Mouse (Mus musculus): ENCODE results near the gene Rimklb. TPM values are rescaled to one million over a fixed set of nuclear protein-coding genes. Genes with fewer than 3 reads are reported as not detected.
A peak's percentile ranks its signal among the peaks of the same experiment; 100 is the strongest.
"Not testable (repeated sequence)": the region's sequence is repeated elsewhere in the genome, so short reads cannot be mapped to it uniquely, and the experiment has no call there.

Gene Rimklb
- polyA plus RNA-seq, 1 experiment from 2014 or later: 21.6 TPM

DNA sequence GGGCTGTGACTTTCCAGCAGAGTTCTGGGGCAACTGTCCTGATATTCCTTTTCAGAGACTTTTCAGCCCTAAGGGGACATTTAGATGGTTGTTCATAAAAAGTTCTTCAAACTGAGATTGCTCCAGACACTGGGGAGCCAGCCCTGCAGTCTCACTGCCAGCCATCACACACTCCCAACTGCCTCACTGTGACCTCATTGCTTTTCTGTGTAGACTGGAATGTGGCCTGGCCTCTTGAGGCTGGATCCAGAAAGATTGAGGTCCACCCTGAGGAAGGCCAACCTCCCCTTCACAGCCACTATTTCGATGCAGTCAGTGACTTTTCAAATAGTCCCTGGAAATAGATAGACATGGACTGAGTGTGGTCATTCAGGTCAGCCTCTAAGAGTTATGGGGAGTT, 19.1 kb upstream of the Rimklb start:
- no peak for ATAC-seq (ENCODE audit: insufficient read depth)
- no peak for TF ChIP-seq CTCF (IDR thresholded peaks at IDR 0.05; ENCODE audit: low read depth)
- H3K27ac ChIP-seq (ENCODE audit: low read depth): no peak overlapping the region
- H3K27me3 ChIP-seq (ENCODE audit: insufficient read depth, low read length): no peaks in the 10 kb centered on the region
- no peak overlapping the region for H3K4me3 ChIP-seq (ENCODE audit: low read depth, low read length)
- no peaks in the 10 kb centered on the region for H3K4me1 ChIP-seq (ENCODE audit: insufficient read depth)
- peak; percentile 11 for DNase-seq
- no peak overlapping the region for H3K9ac ChIP-seq
- H3K36me3 ChIP-seq (ENCODE audit: insufficient read depth): no peaks in the 10 kb centered on the region
- 58% methylated on average over 1 of the region's 1 CpGs for WGBS
- H3K4me2 ChIP-seq: no peak overlapping the region
- H3K9me3 ChIP-seq (ENCODE audit: low read depth, low read length): no peaks in the 10 kb centered on the region

GRCm38 (mm10) chr6:122515762-122516161, 17.2 kb upstream of the Rimklb start:
- H3K4me3 ChIP-seq (ENCODE audit: low read depth, low read length); H3K4me1 ChIP-seq (ENCODE audit: insufficient read depth); H3K27me3 ChIP-seq (ENCODE audit: insufficient read depth, low read length); H3K4me2 ChIP-seq; H3K9ac ChIP-seq; DNase-seq; ATAC-seq (ENCODE audit: insufficient read depth); H3K9me3 ChIP-seq (ENCODE audit: low read depth, low read length); H3K27ac ChIP-seq (ENCODE audit: low read depth); H3K36me3 ChIP-seq (ENCODE audit: insufficient read depth): not testable (repeated sequence)
- WGBS: 93% methylated on average over 2 of the region's 2 CpGs

DNA sequence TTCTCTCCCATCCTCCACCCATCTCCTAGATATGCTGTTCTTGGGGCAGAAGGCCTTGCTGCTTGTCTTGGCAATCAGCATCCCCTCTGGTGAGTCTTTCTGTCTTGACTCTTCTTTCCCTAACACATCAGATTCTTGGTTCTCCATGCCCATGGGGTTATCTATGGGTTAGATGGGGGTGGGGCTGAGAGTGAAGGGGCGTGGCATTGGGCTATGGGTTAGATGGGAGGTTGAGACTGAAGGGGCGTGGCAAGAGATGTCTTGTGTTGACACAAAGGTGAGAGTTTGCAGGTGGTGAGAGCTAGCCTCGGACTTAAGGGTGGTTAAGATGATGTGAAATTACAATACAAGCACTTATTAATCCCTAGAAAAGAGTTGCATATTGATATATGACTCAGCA, 15.8 kb upstream of the Rimklb start:
- ATAC-seq (ENCODE audit: insufficient read depth): no peak
- Histone ChIP-seq H3K9ac (no peak overlapping the region), H3K4me1 (ENCODE audit: insufficient read depth) (no peaks in the 10 kb centered on the region), H3K36me3 (ENCODE audit: insufficient read depth) (no peaks in the 10 kb centered on the region), H3K4me3 (ENCODE audit: low read depth, low read length) (no peak overlapping the region), H3K4me2 (no peak overlapping the region), H3K27me3 (ENCODE audit: insufficient read depth, low read length) (no peaks in the 10 kb centered on the region), H3K9me3 (ENCODE audit: low read depth, low read length) (no peaks in the 10 kb centered on the region), H3K27ac (ENCODE audit: low read depth) (no peak overlapping the region)
- no peak for DNase-seq
- no peak for TF ChIP-seq CTCF (IDR thresholded peaks at IDR 0.05; ENCODE audit: low read depth)
- WGBS: 66% methylated on average over 3 of the region's 3 CpGs

DNA sequence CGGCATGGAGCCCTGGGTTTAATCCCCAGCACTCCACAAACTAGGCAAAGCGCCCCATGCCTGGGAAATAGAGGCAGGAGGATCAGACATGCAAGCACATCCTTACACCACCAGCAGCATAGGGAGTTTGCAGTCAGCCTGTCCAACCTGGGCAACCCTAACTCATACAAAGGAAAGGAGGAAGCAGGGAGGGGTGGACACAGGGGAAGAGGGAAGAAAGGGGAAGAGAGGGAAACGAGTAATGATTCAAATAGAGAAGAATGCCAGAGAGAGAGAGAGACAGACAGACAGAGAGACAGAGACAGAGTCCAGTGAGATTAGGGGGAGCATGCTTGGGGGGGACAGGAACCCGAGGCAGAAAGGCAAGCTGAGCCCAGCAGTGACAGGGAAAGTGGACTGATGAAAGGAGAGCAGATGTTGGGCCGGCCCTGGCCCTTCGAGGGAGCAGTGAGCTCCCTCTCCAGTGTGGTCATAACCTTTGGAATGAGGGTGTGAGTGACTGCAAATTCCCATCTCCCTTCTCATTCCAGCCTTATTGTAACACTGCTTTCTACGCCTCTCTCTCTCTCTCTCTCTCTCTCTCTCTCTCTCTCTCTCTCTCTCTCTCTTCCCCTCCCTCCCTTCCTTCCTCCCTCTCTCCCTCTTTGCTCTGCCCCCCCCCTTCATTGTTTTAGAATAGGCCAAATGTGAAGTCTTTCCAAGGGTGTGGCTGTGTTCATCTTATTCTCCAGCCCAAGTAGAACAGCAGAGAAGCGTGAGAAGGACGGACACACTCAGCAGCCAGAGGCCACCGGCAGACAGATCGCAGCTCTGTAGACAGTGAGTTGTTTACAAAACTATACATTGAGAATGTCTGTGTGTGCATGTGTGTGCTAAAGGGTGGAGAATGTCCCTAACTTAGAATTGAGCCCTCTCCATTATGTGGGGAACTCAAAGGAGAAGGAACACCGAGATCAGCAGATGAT, 14.6 kb upstream of the Rimklb start:
- Histone ChIP-seq H3K4me3 (ENCODE audit: low read depth, low read length) (no peak overlapping the region), H3K4me2 (no peak overlapping the region), H3K4me1 (ENCODE audit: insufficient read depth) (no peaks in the 10 kb centered on the region), H3K36me3 (ENCODE audit: insufficient read depth) (no peaks in the 10 kb centered on the region), H3K27ac (ENCODE audit: low read depth) (no peak overlapping the region), H3K9me3 (ENCODE audit: low read depth, low read length) (no peaks in the 10 kb centered on the region), H3K9ac (no peak overlapping the region), H3K27me3 (ENCODE audit: insufficient read depth, low read length) (no peaks in the 10 kb centered on the region)
- DNase-seq (peak; percentile 34), ATAC-seq (ENCODE audit: insufficient read depth) (peak; percentile 68)
- WGBS: 31% methylated on average over 12 of the region's 12 CpGs
- TF ChIP-seq CTCF (IDR thresholded peaks at IDR 0.05; ENCODE audit: low read depth): no peak

- H3K4me3 ChIP-seq (ENCODE audit: low read depth, low read length): no peak overlapping the region
- DNase-seq (no peak), ATAC-seq (ENCODE audit: insufficient read depth) (no peak)
- H3K9me3 ChIP-seq (ENCODE audit: low read depth, low read length): no peaks in the 10 kb centered on the region
- WGBS: 68% methylated on average over 8 of the region's 8 CpGs
- H3K4me2 ChIP-seq: no peak overlapping the region
- H3K36me3 ChIP-seq (ENCODE audit: insufficient read depth): no peaks in the 10 kb centered on the region
- no peak overlapping the region for H3K9ac ChIP-seq
- H3K27ac ChIP-seq (ENCODE audit: low read depth): no peak overlapping the region
- H3K27me3 ChIP-seq (ENCODE audit: insufficient read depth, low read length): no peaks in the 10 kb centered on the region
- no peak for TF ChIP-seq CTCF (IDR thresholded peaks at IDR 0.05; ENCODE audit: low read depth)
- H3K4me1 ChIP-seq (ENCODE audit: insufficient read depth): no peaks in the 10 kb centered on the region
Observed at GRCm38 (mm10) chr6:122508494-122508893, 9.9 kb upstream of the Rimklb start.

GRCm38 (mm10) chr6:122505545-122505944, 7.0 kb upstream of the Rimklb start, which contains the start of gene Mfap5:
Mfap5 (plus strand) TSS chr6:122505845.
- Histone ChIP-seq H3K4me2 (no peak within 1 kb of the TSS), H3K9me3 (ENCODE audit: low read depth, low read length) (no peaks in the 10 kb centered on the region), H3K9ac (no peak within 1 kb of the TSS), H3K27ac (ENCODE audit: low read depth) (no peak within 1 kb of the TSS), H3K27me3 (ENCODE audit: insufficient read depth, low read length) (no peaks in the 10 kb centered on the region), H3K36me3 (ENCODE audit: insufficient read depth) (no peaks in the 10 kb centered on the region), H3K4me3 (ENCODE audit: low read depth, low read length) (no peak within 1 kb of the TSS), H3K4me1 (ENCODE audit: insufficient read depth) (no peaks in the 10 kb centered on the region)
- WGBS: 87% methylated on average over 3 of the region's 3 CpGs
- DNase-seq (no peak), ATAC-seq (ENCODE audit: insufficient read depth) (no peak)
- TF ChIP-seq CTCF (IDR thresholded peaks at IDR 0.05; ENCODE audit: low read depth): no peak

DNA sequence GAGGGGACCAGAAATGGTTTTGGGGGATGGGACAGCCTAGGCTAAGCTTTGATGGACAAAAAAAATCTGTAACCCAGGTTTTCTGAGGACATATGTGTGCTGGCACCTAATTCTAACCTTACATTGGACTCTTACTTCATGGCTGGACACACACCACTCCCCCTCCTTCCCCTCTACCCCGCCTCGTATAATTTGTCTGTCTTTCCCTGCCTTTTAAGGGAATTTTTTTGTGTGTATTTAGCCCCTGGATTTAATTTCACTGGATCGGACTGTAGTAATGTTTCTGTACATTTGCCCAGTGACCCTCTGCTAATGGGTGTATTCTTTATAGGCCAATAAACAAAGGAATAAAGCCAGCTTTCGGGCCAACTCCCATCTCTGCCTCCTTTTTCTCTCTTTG, 6.5 kb upstream of the Rimklb start:
- 27% methylated on average over 4 of the region's 4 CpGs for WGBS
- H3K36me3 ChIP-seq (ENCODE audit: insufficient read depth): no peaks in the 10 kb centered on the region
- H3K27me3 ChIP-seq (ENCODE audit: insufficient read depth, low read length): no peaks in the 10 kb centered on the region
- H3K9ac ChIP-seq: no peak overlapping the region
- H3K4me3 ChIP-seq (ENCODE audit: low read depth, low read length): no peak overlapping the region
- H3K4me1 ChIP-seq (ENCODE audit: insufficient read depth): no peaks in the 10 kb centered on the region
- no peak for TF ChIP-seq CTCF (IDR thresholded peaks at IDR 0.05; ENCODE audit: low read depth)
- H3K9me3 ChIP-seq (ENCODE audit: low read depth, low read length): no peaks in the 10 kb centered on the region
- ATAC-seq (ENCODE audit: insufficient read depth): no peak
- H3K4me2 ChIP-seq: no peak overlapping the region
- no peak overlapping the region for H3K27ac ChIP-seq (ENCODE audit: low read depth)
- no peak for DNase-seq

All from lung, embryonic 14.5 days (tissue).